Mouse (Mus musculus) right cerebral cortex, postnatal 4 days (tissue): ENCODE data around the gene Rasgrf1.
"Not testable (repeated sequence)": the region's sequence is repeated elsewhere in the genome, so short reads cannot be mapped to it uniquely, and the experiment has no call there.

Experiments used
- DNase-seq: peaks from one replicate; pipeline ENCODE4 v3.0.0-alpha.2; 2022

Rasgrf1 gene

DNA sequence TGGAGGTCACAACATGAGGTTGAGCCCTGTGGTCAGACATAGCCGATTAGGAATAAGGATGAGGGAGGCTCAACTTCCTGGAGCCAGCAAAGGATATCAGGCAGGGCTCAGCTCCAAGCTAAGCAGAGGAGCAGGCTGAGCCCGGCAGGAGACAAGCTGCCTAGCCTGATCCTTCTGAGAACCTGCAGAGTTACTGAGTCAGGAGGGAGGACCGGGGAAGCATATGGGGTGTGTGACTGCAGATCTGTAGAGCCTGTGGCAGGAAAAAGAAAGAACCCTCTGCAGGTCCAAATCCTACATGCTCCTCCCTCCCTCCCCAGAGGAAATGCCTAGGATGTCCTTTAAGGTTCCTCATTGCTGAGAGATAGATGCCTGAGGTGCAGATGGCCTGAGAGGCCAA, 62.6 kb downstream of the Rasgrf1 start:
- DNase-seq = no peak

DNA sequence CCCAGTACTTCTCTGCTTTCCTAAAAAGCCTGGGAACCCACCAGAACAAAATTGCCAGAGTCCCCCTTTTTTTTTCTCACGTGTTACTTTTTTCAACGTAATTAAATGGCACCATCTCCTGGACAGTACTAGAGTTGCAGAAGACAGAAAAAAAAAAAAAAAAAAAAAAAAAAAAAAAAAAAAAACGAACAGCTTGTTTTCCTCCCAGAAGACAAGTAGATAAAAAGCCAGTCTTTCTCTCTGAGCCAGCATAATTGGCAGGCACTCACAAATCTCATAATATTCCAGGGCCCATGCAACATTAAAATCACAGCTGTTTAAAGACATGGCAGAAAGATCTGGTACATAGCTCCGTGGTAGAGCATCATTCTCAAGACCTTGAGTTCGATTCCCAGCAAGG, 64.1 kb downstream of the Rasgrf1 start:
- DNase-seq = no peak

DNA sequence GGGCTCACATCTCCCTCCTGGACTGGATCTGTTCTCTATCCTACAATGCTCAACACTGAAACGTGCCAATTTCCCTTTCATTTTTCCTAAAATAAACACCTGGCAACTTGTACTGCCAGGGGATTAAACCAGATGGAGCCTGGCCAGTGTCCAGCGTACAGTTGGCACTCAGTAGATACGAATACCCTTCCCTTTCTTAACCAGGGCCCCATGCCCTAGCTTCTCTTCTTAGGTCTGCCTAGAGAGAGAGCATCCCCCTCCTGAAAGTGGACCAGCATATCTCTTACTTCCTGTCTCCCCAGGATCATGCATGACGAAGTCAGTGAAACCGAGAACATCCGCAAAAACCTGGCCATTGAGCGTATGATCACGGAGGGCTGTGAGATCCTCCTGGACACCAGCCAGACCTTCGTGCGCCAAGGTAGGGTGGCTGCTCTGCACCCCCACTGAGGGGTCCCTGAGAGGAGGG, 64.8 kb downstream of the Rasgrf1 start:
- peak; percentile 49 for DNase-seq

DNA sequence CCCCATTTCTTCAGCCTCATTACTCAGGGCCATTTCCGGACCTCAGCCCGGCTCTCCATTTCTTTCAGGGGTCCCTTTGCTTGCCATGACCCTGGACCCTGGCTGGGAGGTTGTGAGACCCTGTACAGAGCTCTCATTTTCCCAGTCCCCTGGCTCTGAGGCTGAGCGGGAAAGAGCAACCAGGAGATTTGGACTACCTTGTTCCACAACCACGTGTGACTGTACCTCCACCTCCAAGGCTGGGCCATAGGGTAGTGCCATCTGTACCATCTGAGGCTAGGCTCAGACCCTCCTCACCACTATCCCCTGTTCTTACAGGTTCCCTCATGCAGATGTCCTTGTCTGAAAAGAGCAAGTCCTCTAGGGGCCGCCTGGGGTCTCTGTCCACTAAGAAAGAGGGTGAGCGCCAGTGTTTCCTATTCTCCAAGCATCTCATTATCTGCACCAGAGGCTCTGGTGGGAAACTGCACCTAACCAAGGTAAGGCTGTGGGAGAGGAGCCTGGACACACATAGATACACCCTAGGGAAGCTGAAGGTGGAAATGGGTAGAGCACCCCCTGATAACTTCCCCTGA, 66.7 kb downstream of the Rasgrf1 start:
- no peak for DNase-seq

DNA sequence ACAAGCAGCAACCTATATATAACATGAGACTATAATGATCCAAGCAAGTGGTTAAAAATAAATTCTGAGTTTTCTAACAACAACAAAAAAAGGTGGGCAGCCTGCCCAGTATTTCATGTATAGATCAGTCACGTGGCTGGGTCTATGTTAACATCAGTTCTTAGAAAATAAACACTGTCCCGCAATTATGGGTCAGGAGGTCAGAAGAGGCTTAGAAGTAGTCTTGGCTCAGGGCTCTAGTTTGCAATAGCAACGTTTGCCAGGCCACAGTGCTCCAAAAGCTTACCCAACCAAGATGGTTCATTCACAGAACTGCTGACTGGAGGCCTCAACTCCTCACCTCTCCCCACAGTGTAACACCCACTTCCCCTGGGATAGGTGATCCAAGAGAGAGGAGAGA, 69.5 kb downstream of the Rasgrf1 start:
- peak; percentile 40 for DNase-seq

DNA sequence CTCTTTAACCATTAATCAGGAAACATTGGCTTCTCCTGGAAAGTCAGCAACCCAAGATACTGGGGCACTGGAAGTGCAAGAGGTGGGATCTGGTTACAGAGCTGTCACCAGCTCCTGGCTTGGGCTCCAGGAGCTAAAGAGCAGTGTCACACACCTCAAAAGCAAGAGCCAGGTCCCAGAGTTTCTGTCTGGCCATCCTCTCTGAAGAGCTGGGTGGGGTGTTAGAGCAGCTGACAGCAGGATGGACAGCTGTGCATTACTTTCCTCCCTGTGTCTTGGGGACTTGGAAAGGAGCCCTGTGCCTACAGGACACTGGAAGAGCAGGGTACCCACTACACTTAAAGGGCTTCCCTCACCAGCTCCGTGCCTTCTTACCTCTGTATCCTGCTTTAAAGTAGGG, 72.5 kb downstream of the Rasgrf1 start:
- DNase-seq = no peak

DNA sequence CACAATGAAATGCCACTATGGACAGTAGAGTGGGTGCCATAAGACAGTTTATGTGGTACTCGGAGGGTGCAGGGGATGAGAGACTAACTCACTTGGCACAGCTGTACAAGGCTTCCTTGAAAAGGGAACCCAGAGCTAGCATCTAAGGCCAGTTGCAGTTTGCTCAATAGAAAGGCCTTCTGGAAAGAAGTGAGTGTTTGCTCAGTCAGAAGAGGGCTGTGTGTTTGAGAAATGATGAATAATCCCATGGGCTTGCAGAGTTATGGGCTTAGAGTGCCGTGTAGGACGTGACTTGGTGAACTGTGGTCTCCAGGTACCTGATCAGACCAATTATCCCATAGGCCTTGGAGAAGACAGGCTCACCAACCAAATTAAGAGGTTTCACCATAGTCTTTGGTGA, 78.3 kb downstream of the Rasgrf1 start:
- no peak for DNase-seq

DNA sequence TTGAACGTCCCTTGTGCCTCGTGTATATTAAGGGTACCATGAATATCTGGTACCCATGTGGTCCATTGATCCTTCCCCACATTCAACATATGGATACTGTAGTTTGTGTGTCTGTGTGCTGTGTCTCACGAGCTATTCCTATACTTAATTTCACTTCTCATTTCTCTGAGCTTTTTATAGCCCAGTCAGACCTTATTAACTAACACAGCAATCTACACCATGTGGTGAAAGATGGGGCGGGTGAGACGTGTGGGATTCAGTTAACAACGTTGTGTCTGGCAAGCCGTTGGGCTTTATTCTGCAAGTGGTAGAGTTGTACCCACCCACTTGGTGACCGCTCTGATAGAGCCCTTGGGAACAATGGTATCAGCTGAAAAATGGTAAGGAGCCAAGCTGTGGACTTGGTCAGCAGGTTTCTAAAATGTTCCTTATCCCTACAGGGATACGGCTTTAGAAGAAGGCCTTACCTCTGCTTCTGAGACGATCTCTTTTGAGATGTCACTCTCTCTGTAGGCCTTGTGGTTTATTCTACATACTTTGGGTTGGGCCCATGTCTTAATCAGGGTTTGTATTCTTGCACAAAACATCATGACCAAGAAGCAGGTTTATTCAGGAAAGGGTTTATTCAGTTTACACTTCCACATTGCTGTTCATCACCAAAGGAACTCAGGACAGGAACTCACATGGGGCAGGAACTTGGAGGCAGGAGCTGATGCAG, 79.3 kb downstream of the Rasgrf1 start:
- no peak for DNase-seq

GRCm38 (mm10) chr9:90006432-90006831, 96.7 kb downstream of the Rasgrf1 start:
- DNase-seq = no peak

DNA sequence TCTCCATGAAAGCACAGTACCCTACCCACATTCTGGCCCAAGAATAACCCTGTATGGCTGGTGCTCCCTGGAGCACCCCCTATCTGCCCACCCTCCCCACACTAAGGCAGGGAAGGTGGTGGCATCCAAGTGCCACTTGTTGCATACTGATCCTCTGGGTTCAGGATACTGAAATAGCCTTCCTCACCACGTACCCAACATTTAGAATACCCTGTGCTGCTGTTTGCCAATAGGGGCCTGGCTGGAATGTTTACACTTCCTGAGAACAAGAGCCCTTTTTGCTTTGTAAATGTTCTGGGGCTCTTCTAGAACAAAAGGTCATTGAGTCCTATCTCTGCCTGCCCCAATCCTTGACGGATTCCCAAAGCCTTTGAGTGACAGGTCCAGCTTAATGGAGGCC, 97.4 kb downstream of the Rasgrf1 start:
- DNase-seq = no peak

- DNase-seq = no peak
Measured at GRCm38 (mm10) chr9:90008138-90008537, 98.4 kb downstream of the Rasgrf1 start.

GRCm38 (mm10) chr9:90011849-90012248, 102.1 kb downstream of the Rasgrf1 start:
- DNase-seq = no peak

DNA sequence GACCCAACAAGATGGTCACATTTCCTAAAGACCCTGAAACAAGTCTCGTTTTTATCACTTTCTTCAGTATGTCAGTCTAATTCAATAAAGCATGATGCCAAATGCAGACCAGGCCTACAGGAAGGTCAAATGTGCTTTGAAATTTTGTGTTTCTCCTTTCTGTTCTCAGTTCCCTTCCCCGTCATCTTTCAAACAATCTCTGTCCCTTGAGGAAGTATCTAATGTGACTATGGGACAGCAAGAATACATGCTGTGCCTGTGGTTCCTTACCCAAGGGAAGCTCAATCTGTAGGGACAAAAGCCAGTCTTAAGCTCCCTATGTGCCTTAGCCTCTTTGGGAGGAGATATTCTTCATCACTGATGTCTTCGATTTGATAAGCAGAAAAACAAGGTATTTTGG, 104.9 kb downstream of the Rasgrf1 start:
- no peak for DNase-seq

DNA sequence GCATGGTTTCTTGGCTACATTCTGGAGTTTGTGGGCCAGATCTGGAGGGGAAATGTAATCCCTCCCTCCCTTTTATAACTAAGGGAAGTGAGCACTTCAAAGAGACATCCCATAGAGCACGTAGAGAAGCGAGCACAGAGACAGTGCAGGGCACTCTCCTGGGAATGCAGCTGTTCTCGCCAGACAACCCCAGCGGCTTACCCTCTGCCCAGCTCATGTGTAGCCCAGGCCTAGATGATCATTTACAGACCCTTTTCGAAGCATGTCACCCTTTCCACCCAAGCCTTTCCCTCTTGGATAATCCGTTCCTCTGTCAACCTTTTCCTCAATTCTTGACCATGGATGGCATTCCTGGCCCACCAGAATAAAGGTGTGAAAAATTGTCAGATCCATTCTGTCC, 106.5 kb downstream of the Rasgrf1 start:
- no peak for DNase-seq

DNA sequence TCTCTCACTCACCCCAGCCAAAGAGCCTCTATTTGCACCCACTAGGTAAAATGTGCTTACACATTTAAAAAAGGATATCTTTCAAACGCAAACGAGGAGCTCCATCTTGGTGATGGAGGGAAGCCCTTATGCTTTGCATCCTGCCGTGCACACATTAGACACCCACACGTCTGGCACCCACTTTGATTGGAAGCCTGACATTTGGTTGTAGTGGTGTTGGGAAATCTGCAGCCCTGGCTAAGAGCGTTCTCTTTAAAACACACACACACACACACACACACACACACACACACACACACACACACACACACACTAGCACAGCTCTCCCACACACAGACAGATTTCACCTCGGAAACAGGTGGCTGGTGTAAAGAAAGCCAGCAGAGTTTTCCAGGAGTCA, 111.2 kb downstream of the Rasgrf1 start:
- peak; percentile 10 for DNase-seq

DNA sequence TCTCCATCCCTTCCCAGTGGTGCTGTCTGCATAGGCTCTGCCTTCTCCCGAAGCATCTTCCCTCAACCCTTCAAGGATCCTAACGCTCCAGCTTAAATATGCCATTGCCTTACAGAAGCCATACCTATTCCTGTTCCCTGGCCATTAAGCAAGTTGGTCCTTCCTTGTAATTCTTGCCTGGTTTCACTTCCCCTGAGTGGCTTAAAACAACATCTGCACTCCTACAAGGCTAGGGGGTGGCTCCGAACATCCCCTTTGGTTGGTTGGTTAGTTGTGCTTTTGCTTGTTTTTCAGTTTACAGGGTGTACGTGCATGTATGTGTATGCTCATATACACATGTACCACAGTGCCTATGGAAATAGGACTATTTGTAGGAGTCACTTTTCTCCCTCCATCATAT, 111.7 kb downstream of the Rasgrf1 start:
- no peak for DNase-seq

DNA sequence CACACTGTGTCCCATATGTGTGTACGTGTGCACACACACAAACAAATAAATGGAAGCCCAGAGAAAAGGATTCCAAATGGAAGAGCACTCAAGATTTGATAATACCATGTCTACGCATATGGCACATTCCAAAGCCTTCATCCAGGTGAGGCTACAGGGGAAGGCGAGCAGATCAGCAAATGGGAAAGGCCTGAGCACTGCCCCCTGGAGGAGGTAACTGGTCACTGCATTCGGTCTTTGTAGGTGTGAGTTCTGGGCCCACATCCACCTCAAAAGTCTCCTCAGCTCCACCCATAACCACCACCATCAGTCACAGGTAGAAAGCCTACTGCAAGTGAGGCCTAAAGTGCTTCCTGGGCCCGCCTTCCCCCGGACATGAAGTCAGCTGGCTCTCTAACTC, 118.0 kb downstream of the Rasgrf1 start:
- DNase-seq = no peak

- no peak for DNase-seq
Measured at GRCm38 (mm10) chr9:90033922-90034321, 124.2 kb downstream of the Rasgrf1 start.

- no peak for DNase-seq
Measured at GRCm38 (mm10) chr9:90035168-90035567, 125.5 kb downstream of the Rasgrf1 start.

DNA sequence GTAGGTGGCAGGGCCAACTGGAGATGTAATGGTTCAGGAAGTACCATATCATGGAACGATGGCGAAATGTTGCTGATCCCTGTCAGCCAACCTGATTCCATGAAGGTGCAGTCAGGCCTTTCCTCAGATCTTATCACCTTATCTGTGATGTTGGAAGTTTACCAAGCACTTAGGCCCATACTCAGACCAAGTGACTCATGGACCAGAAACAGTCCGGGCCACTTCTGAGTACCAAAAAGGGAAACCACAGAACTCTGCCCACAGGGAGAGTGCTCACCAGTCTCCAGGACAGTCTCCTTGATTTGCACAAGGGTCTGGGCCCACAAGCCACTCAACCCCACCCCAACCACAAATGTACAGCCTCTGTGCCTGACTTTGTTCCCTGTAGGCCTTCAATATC, 126.1 kb downstream of the Rasgrf1 start:
- no peak for DNase-seq

DNA sequence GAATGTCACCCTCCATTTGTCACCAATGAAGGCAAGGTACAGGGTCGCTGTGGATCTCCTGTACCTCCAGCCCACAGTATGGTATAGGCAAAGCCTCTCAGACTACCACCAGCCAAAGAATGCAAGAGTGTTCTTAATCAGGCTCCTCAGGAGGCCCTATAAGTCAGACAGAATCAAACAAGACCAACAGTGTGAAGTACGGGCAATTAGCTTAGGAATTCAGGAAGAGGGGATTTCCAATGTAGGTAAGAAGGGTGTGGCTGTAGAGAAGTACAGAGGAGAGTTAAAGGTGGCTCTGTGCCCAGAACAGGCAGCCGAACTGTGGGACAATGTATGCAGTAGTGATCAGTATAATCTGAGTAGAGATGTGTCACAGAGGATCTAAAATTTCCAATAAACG, 126.6 kb downstream of the Rasgrf1 start:
- DNase-seq = no peak

DNA sequence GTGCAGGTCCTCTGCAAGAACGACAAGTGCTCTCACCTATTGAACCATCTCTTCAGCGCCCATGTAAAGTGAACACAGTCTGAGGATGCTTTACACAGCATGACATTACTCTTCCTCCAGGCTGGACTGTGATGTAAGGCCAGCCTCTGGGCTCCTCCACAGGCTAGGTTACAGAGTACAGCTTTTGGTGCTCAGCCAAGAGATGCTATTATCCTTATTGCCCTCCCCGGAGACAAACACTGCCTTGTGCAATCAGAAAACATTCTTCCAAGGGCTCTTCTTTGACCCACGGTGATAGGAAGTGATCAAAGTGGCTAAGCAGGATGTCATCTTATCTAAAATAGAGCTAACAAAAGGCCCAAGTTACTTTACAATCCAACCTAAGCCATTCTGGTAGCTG, 128.8 kb downstream of the Rasgrf1 start:
- DNase-seq = no peak

DNA sequence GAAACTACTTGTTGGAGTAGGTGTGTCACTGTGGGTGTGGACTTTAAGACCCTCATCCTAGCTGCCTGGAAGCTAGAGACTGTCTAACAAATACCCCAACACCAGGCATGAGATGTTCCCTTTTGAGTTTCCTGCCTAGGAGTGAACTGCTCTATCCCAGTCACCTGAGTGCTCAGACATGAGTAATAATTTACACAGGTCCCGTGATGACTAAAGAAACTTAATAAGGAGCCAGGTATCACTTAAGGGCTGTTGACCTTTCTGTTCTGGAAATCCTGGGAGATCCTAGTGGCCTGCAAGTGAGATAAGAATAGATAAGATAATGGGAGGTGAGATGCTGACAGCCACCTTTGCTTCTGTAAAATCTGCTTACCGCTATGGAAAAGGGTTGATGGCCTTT, 131.2 kb downstream of the Rasgrf1 start:
- DNase-seq = no peak

DNA sequence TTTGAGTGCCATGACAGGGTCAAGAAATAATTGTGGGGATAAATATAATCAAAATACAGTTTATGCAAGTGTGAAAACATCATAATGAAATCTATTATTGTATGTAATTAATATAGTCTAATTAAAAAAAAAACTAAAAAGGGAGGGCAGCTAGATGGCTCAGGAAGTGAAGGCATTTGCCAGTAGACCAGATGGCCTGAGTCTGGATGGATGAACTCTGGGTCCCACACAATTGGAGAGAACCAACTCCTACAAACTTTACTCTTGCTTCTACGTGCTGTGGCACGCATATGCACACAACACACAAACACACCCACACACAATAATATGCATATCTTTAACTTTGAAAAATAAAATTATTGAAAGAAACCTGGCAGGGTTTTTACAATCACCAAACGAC, 131.8 kb downstream of the Rasgrf1 start:
- DNase-seq = no peak

GRCm38 (mm10) chr9:90042906-90043305, 133.2 kb downstream of the Rasgrf1 start:
- not testable (repeated sequence) for DNase-seq
